Mouse (Mus musculus) neural tube, embryonic 11.5 days (tissue): ENCODE measurements around the gene C5ar2. TPM values are rescaled to one million over a fixed set of nuclear protein-coding genes. Genes with fewer than 3 reads are reported as not detected.
"Not testable (repeated sequence)": the region's sequence is repeated elsewhere in the genome, so short reads cannot be mapped to it uniquely, and the experiment has no call there.

Experiments
- ATAC-seq: fragments of 200-750 bp; cut with Nextera tagmentation; 2 replicates; pipeline ENCODE4 v1.8.0; 2017; ENCODE audit warnings: moderate number of reproducible peaks, mild to moderate bottlenecking, moderate TSS enrichment, moderate library complexity; ENCODE audit not compliant: insufficient read depth, low FRiP score, low TSS enrichment
- DNase-seq: peaks from one replicate; pipeline ENCODE4 v3.0.0-alpha.2; 2015; ENCODE audit warnings: low spot score
- H3K27ac ChIP-seq: fragments of 300-500 bp; sonication (generic); 2 replicates; pipeline ENCODE4 v1.5.1; 2014; ENCODE audit warnings: low read depth, mild to moderate bottlenecking, low read length
- H3K27me3 ChIP-seq: fragments of 300-500 bp; sonication (generic); 2 replicates; pipeline ENCODE4 v1.6.1; 2014; ENCODE audit warnings: mild to moderate bottlenecking, low read length, mixed read lengths; ENCODE audit not compliant: control insufficient read depth, insufficient read depth
- H3K36me3 ChIP-seq: fragments of 300-500 bp; sonication (generic); 2 replicates; pipeline ENCODE4 v1.6.1; 2014; ENCODE audit warnings: mild to moderate bottlenecking, low read length, moderate library complexity, mixed read lengths; ENCODE audit not compliant: control insufficient read depth, insufficient read depth
- H3K4me1 ChIP-seq: fragments of 300-500 bp; sonication (generic); 2 replicates; pipeline ENCODE4 v1.6.1; 2014; ENCODE audit warnings: low read length, mixed read lengths; ENCODE audit not compliant: control insufficient read depth, insufficient read depth
- H3K4me2 ChIP-seq: fragments of 300-500 bp; sonication (generic); 2 replicates; pipeline ENCODE4 v1.6.1; 2014; ENCODE audit warnings: low read depth, mild to moderate bottlenecking, moderate library complexity
- H3K4me3 ChIP-seq: fragments of 300-500 bp; sonication (generic); 2 replicates; pipeline ENCODE4 v1.5.1; 2014; ENCODE audit warnings: low read depth, low read length
- H3K9ac ChIP-seq: fragments of 300-500 bp; sonication (generic); 2 replicates; pipeline ENCODE4 v1.6.1; 2014; ENCODE audit warnings: mild to moderate bottlenecking, low read length
- H3K9me3 ChIP-seq: fragments of 300-500 bp; sonication (generic); 2 replicates; pipeline ENCODE4 v1.6.1; 2016; ENCODE audit warnings: low read length; ENCODE audit not compliant: control insufficient read depth
- WGBS: fragments of 180-500 bp; shearing (Covaris S2); extraction: QIAGEN DNeasy Blood & Tissue Kit; methylation state at CpG from one replicate; pipeline ENCODE4 v1.1.7; 2014; 5-methylcytosine and 5-hydroxymethylcytosine counted together
- polyA plus RNA-seq: library from polyadenylated mRNA; unstranded; fragments of >200 nt; fragmentation: Nextera tagmentation; extraction: Ambion mirVana; gene quantifications from 2 replicates; pipeline ENCODE4 v1.2.1, GENCODE M21; 2014

C5ar2 gene
- polyA plus RNA-seq, 1 experiment from 2014 or later = not detected

GRCm38 (mm10) chr7:16280721-16281120 is 36.8 kb upstream of the C5ar2 start:
- peaks cover 10% of the 10 kb centered on the region for H3K36me3 ChIP-seq
- 92% methylated on average over 11 of the region's 11 CpGs for WGBS
- DNase-seq (no peak), ATAC-seq (no peak)
- H3K27me3 ChIP-seq = no peaks in the 10 kb centered on the region
- no peak overlapping the region for H3K4me3 ChIP-seq
- H3K9ac ChIP-seq = no peak overlapping the region
- H3K27ac ChIP-seq = no peak overlapping the region
- H3K4me2 ChIP-seq = no peak overlapping the region
- no peaks in the 10 kb centered on the region; the same call in 1 of the 2 replicates for H3K4me1 ChIP-seq
- no peaks in the 10 kb centered on the region for H3K9me3 ChIP-seq

- WGBS = 88% methylated on average over 10 of the region's 10 CpGs
- H3K9me3 ChIP-seq = no peaks in the 10 kb centered on the region
- H3K36me3 ChIP-seq = peaks cover 5% of the 10 kb centered on the region
- no peak overlapping the region for H3K9ac ChIP-seq
- H3K4me1 ChIP-seq = peaks cover 14% of the 10 kb centered on the region
- no peak for DNase-seq
- no peak overlapping the region for H3K27ac ChIP-seq
- H3K4me3 ChIP-seq = no peak overlapping the region
- 0 out of 2 replicates have a peak, but pooled peaks cover 2% of the 10 kb centered on the region for H3K27me3 ChIP-seq
- no peak overlapping the region for H3K4me2 ChIP-seq
- ATAC-seq = no peak
Observed at GRCm38 (mm10) chr7:16274922-16275890, 31.3 kb upstream of the C5ar2 start.

- no peaks in the 10 kb centered on the region for H3K9me3 ChIP-seq
- under 1% methylated on average over 18 of the region's 18 CpGs for WGBS
- DNase-seq = no peak
Observed at GRCm38 (mm10) chr7:16273766-16274140, 29.8 kb upstream of the C5ar2 start.

GRCm38 (mm10) chr7:16273081-16273765 is 29.3 kb upstream of the C5ar2 start, which contains the start of gene Inafm1:
Gene Inafm1 (minus strand): TSS chr7:16273617.
- peak within 1 kb of the TSS; percentile 97 for H3K4me2 ChIP-seq
- peak within 1 kb of the TSS; percentile 85 for H3K27ac ChIP-seq
- peak within 1 kb of the TSS; percentile 75 for H3K4me3 ChIP-seq
- H3K27me3 ChIP-seq = 0 out of 2 replicates have a peak, but pooled peaks cover 2% of the 10 kb centered on the region
- H3K9ac ChIP-seq = peak within 1 kb of the TSS; percentile 80
- DNase-seq = peak; percentile 91
- peaks cover 2% of the 10 kb centered on the region; the same call in 1 of the 2 replicates for H3K36me3 ChIP-seq
- H3K9me3 ChIP-seq = no peaks in the 10 kb centered on the region
- peak; percentile 80 for ATAC-seq
- peaks cover 14% of the 10 kb centered on the region for H3K4me1 ChIP-seq
- WGBS = under 1% methylated on average over 49 of the region's 49 CpGs

More at GRCm38 (mm10) chr7:16273766-16274140, 29.8 kb upstream of the C5ar2 start:
- Histone ChIP-seq H3K27me3 (0 out of 2 replicates have a peak, but pooled peaks cover 2% of the 10 kb centered on the region), H3K4me3 (peak overlapping the region; percentile 75), H3K9ac (peak overlapping the region; percentile 48), H3K4me2 (peak overlapping the region; percentile 97), H3K4me1 (peaks cover 14% of the 10 kb centered on the region), H3K36me3 (peaks cover 5% of the 10 kb centered on the region; the same call in 1 of the 2 replicates), H3K27ac (peak overlapping the region; percentile 85)
- peak; percentile 70 for ATAC-seq

GRCm38 (mm10) chr7:16272681-16273080 is 28.7 kb upstream of the C5ar2 start:
- 0% methylated on average over 45 of the region's 46 CpGs for WGBS

GRCm38 (mm10) chr7:16271139-16271538 is 27.2 kb upstream of the C5ar2 start:
- H3K4me1 ChIP-seq = peaks cover 14% of the 10 kb centered on the region
- no peaks in the 10 kb centered on the region; the same call in 1 of the 2 replicates for H3K36me3 ChIP-seq
- H3K9ac ChIP-seq = no peak overlapping the region
- H3K27me3 ChIP-seq = 0 out of 2 replicates have a peak, but pooled peaks cover 2% of the 10 kb centered on the region
- no peaks in the 10 kb centered on the region for H3K9me3 ChIP-seq
- no peak overlapping the region for H3K4me3 ChIP-seq
- DNase-seq (no peak), ATAC-seq (no peak)
- H3K27ac ChIP-seq = no peak overlapping the region
- WGBS = 77% methylated on average over 1 of the region's 1 CpGs
- H3K4me2 ChIP-seq = no peak overlapping the region

More at GRCm38 (mm10) chr7:16272681-16273080, 28.7 kb upstream of the C5ar2 start:
- Histone ChIP-seq H3K4me1 (peaks cover 14% of the 10 kb centered on the region), H3K27me3 (0 out of 2 replicates have a peak, but pooled peaks cover 2% of the 10 kb centered on the region), H3K27ac (peak overlapping the region; percentile 85), H3K36me3 (no peaks in the 10 kb centered on the region; the same call in 1 of the 2 replicates), H3K9me3 (no peaks in the 10 kb centered on the region), H3K4me3 (peak overlapping the region; percentile 75), H3K4me2 (peak overlapping the region; percentile 97), H3K9ac (peak overlapping the region; percentile 80)
- ATAC-seq (peak; percentile 77), DNase-seq (peak; percentile 72)

- H3K4me1 ChIP-seq, H3K9me3 ChIP-seq, H3K36me3 ChIP-seq, H3K4me3 ChIP-seq, H3K27ac ChIP-seq, H3K27me3 ChIP-seq, H3K4me2 ChIP-seq, ATAC-seq, H3K9ac ChIP-seq, DNase-seq: not testable (repeated sequence)
- 88% methylated on average over 7 of the region's 7 CpGs for WGBS
Observed at GRCm38 (mm10) chr7:16266593-16266992, 22.6 kb upstream of the C5ar2 start.

GRCm38 (mm10) chr7:16265856-16266255 is 21.9 kb upstream of the C5ar2 start:
- H3K36me3 ChIP-seq = no peaks in the 10 kb centered on the region
- no peak overlapping the region for H3K27ac ChIP-seq
- H3K4me1 ChIP-seq = no peaks in the 10 kb centered on the region
- ATAC-seq = no peak
- H3K9me3 ChIP-seq = no peaks in the 10 kb centered on the region
- no peak overlapping the region for H3K4me2 ChIP-seq
- 85% methylated on average over 11 of the region's 11 CpGs for WGBS
- DNase-seq = no peak
- no peak overlapping the region for H3K4me3 ChIP-seq
- H3K9ac ChIP-seq = no peak overlapping the region
- no peaks in the 10 kb centered on the region for H3K27me3 ChIP-seq
